Mouse (Mus musculus): ENCODE data around the gene Tnip1.

The Tnip1 gene

GRCm38 (mm10) chr11:54930318-54930979 lies 32.3 kb downstream of the Tnip1 start:
- peak; percentile 31 for DNase-seq

GRCm38 (mm10) chr11:54929744-54930143 lies 33.0 kb downstream of the Tnip1 start:
- no peak for DNase-seq

DNA sequence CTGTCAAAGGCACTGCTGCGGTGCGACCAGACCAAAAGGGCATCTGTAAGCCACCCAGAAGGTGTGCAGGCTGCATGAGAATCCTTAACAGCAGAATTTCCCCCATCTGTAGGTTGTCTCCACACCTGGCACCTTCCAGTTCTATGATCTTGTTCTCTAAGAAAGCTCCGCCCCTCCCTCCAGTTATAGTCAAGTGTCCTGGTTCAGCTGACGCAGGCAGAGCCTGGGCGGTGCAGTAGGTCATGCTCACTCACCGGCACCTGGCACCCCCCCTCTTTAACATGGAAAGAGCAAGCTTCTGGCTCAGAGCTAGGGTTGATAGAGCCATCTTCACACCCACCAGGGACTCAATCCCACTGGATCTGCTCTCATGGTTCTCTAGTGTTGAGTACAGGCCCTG lies 33.4 kb downstream of the Tnip1 start:
- no peak for DNase-seq

- no peak for DNase-seq
Observed at GRCm38 (mm10) chr11:54928886-54929285, 33.8 kb downstream of the Tnip1 start.

DNA sequence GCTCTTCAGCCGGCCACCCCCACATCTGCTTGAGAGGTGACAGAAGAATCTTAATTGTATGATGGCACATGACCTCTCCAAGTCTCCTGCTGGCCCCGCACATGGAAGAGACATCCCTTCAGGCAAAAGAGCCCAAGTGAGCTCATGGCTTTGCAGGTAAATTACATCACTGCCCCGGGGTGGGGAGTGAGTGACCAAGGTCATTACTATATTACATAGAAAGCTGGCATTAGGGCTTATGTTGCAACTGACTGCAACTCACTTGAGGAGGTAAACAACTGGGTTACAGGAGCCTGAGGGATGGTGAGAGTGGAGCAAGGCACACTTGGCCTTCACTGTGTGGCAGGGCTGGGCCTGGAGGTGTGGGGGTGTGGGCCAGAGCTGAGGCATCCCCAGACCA lies 34.5 kb downstream of the Tnip1 start:
- DNase-seq: no peak

DNA sequence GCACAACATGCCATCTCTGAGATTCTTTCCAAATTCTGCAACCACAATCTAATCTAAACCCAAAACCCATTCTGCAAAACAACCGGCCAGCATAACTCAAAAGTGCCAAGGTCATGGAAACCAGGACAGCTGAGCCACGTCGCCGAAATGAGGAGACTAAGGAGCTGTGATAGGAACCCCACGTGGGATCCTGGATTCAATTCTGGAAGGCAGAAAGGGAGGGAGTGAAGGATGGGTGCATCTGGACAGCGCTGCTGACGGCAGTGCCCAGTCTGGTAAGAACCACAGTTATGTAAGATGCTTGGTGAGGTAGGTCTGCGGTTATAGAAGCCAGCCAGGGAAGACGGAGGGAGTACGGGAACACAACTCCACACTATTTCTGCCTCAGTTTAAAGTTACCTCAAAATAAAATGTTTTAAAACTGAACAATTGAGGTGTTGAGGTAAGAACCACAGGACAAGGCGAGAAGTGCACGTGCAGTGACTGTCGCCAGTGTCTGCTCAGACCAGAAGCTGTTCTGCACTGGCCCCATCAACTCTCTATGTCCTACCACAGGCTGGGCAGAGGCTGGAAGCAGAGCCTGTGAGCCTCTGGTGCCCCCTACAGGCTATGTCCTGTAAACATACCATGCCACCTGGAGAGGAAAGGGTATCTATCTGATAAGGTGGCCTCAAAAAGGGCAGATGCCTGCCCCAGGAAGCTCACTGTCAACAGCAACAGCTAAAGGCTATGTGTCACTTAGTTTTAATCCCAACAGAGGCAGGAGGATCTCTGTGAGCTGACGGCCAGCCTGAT lies 35.2 kb downstream of the Tnip1 start:
- peak; percentile 72 for DNase-seq

- DNase-seq: no peak
Observed at GRCm38 (mm10) chr11:54924145-54924544, 38.6 kb downstream of the Tnip1 start.

DNA sequence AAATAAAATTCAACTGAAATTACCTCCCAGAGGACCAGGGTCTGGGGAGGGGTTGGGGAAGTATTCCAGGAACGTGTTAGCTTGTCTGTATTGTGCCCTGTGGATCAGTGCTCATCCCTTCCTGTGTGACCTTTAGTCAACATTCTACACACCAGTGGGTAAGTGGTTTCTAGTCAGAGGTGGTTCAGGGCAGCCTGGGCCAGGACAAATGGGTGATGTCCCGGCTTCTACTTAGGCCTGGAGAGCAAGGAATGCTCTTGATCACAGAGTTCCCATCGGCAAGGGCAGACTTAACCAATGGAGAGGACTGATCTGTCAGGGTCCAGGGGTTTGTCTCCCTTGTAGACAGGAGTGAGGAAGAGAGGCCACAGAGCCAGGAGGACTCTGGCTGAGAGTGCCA lies 40.2 kb downstream of the Tnip1 start:
- no peak for DNase-seq

GRCm38 (mm10) chr11:54921798-54922197 lies 40.9 kb downstream of the Tnip1 start:
- no peak for DNase-seq

DNA sequence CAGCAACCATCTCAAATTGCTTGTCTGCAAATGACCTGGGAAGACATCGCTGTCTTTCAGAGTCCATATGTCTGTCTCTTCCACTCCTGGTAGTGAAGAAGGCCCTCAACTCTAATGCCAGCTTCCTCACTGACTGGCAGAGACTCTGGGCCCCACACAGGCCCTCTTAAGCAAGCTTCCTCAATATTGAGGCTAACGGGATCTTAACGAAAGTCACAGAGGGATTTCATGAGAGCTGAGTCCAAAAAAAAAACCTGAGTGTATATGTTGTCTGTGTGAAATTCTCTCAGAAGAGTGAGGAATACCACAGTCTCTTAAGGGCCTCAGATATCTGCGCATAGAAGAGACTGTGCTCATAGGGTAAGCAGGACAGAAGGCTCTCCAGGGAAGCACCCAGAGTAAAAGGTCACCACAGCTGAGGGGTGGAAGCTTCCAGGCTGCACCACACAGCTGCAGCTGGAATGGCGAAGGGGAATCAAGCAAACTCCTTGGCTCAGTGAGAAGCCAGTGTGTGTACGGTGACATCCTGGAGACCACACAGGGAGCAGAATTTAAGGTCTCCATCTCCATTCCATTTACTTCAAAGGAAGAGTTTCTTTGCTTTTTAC lies 41.6 kb downstream of the Tnip1 start:
- DNase-seq: no peak

GRCm38 (mm10) chr11:54920127-54920972 lies 42.4 kb downstream of the Tnip1 start:
- DNase-seq: no peak

DNA sequence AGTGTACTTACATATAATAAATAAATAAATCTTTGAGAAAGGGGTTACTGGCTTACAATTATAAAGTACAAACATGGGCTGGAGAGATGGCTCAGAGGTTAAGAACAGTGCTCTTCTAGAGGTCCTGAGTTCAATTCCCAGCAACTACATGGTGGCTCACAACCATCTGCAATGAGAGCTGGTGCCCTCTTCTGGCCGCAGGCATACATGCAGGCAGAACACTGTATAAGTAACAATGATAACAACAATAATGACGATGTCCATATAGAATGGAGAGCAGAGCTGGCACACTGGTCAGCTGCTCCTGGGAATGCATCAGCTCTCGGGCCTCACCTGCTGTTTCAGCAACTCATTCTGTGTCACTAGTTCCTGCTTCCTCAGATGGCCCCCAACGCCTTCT lies 44.4 kb downstream of the Tnip1 start:
- DNase-seq: no peak

DNA sequence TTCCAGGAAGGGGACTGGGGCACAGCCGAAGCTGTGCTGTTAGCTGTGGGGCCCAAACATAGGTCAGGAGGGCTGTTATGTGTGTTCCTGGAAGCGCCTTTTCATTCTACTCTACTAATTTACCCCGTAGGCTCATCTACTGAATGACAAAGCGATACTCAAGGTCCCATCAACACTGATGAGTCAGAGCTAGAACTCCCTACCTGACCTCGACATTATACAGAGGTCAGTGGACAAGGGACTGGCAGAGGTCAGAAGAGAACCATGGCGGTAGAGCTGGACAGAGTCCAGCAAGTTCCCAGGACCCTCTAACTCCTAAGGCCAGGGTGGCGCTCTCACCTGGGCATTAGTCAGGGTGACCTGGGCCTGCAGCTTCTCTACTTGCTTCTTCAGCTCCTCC lies 45.3 kb downstream of the Tnip1 start:
- DNase-seq: no peak

GRCm38 (mm10) chr11:54913841-54914240 lies 48.9 kb downstream of the Tnip1 start:
- no peak for DNase-seq

GRCm38 (mm10) chr11:54912503-54913316 lies 50.0 kb downstream of the Tnip1 start:
- DNase-seq: no peak

GRCm38 (mm10) chr11:54911671-54912502 lies 50.8 kb downstream of the Tnip1 start:
- DNase-seq: no peak

DNA sequence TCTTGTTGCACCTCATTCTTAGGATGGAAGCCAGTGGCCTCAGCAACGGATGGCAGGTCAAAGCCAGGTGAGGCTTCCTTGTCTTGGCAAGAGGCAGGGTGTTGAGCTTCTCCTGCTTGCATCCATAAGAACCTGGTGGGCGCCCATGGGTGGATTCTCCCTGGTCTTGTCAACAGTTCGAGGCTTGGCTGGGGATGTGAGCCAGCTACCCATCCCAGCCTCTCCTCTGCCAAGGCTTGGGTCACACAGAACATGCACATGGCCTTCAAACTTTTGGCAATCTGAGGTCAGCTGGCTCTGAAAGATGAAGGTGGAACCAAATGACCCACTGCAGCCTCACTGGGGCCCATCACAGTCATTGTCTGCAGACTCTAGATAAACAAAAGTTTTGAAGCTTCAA lies 51.5 kb downstream of the Tnip1 start:
- no peak for DNase-seq

- no peak for DNase-seq
Observed at GRCm38 (mm10) chr11:54910081-54910665, 52.5 kb downstream of the Tnip1 start.

- no peak for DNase-seq
Observed at GRCm38 (mm10) chr11:54909273-54909672, 53.4 kb downstream of the Tnip1 start.

DNA sequence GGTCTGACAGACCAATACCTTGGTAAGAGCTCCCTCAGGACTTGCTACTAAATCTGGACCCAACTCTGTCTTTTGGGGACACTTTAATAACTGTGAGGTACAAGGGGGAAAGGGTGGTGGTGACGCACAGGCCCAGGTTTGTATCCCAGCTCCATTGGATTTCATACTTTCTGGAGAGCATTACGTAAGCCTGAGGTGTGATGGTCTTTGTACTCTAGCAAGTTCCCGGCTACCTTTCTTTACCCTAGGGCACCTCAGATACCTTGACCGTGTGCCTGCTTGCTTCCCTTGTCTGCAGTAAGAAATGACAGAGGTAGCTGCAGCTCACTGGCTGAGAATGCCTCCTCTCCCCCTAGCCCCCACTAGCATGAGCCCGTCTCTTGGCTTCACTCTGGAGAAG lies 55.5 kb downstream of the Tnip1 start:
- no peak for DNase-seq

- DNase-seq: no peak
Observed at GRCm38 (mm10) chr11:54906466-54906865, 56.3 kb downstream of the Tnip1 start.
